Mouse (Mus musculus) MEL (cell line): ENCODE data around the gene Steap4. TPM values are rescaled to one million over a fixed set of nuclear protein-coding genes. Genes with fewer than 3 reads are reported as not detected.

Experiments
- DNase-seq: peaks from one replicate; pipeline ENCODE4 v3.0.0; 2011; ENCODE audit warnings: low read depth, low spot score
- H3K27ac ChIP-seq: 2 replicates; pipeline ENCODE4 v1.5.1; 2012; ENCODE audit warnings: low read depth, mild to moderate bottlenecking, control low read depth, low read length, moderate library complexity; ENCODE audit not compliant: control insufficient read depth
- H3K27me3 ChIP-seq, 2 experiments: fragments of 150-350 bp in 1 of 2; sonication (generic) in 1 of 2; 2 replicates each; pipeline ENCODE4 v1.6.1; 2012; ENCODE audit warnings: low read length in 2 of 2, mild to moderate bottlenecking in 2 of 2, improper control_type of control experiment in 1 of 2, moderate library complexity in 1 of 2; ENCODE audit not compliant: insufficient read depth in 2 of 2, control insufficient read depth in 1 of 2
- H3K36me3 ChIP-seq, 2 experiments: 2 replicates each; pipeline ENCODE4 v1.6.1; 2012 to 2014; ENCODE audit warnings: low read length in 2 of 2, improper control_type of control experiment in 1 of 2, inconsistent platforms in 1 of 2, mild to moderate bottlenecking in 1 of 2; ENCODE audit not compliant: insufficient read depth in 2 of 2, control insufficient read depth in 1 of 2
- H3K4me1 ChIP-seq, 2 experiments: fragments of 150-350 bp in 1 of 2; sonication (generic) in 1 of 2; 2 replicates each; pipeline ENCODE4 v1.6.1; 2012; ENCODE audit warnings: low read length in 2 of 2, improper control_type of control experiment in 1 of 2, mild to moderate bottlenecking in 1 of 2; ENCODE audit not compliant: insufficient read depth in 2 of 2, control insufficient read depth in 1 of 2
- H3K4me3 ChIP-seq, 2 experiments: fragments of 150-350 bp in 1 of 2; sonication (generic) in 1 of 2; 2 replicates each; pipeline ENCODE4 v1.5.1; 2012; ENCODE audit warnings: low read depth in 2 of 2, low read length in 2 of 2, mild to moderate bottlenecking in 2 of 2, moderate library complexity in 2 of 2, control low read depth in 1 of 2, improper control_type of control experiment in 1 of 2; ENCODE audit not compliant: control insufficient read depth in 1 of 2, insufficient read depth in 1 of 2
- H3K79me2 ChIP-seq: 2 replicates; pipeline ENCODE4 v1.6.1; 2012; ENCODE audit warnings: mild to moderate bottlenecking, low read length, moderate library complexity; ENCODE audit not compliant: control insufficient read depth, poor library complexity, insufficient read depth
- H3K9ac ChIP-seq: 2 replicates; pipeline ENCODE4 v1.6.1; 2012; ENCODE audit warnings: low read depth, mild to moderate bottlenecking, control low read depth, low read length, moderate library complexity; ENCODE audit not compliant: control insufficient read depth, poor library complexity, severe bottlenecking
- H3K9me3 ChIP-seq: fragments of 150-350 bp; sonication (generic); replicated peaks from 2 replicates; pipeline ENCODE4 v1.6.1; 2012; ENCODE audit warnings: mild to moderate bottlenecking, low read length, improper control_type of control experiment, moderate library complexity; ENCODE audit not compliant: insufficient read depth
- BHLHE40 ChIP-seq: IDR thresholded peaks from 2 replicates; pipeline ENCODE4 v1.6.1; 2012; ENCODE audit warnings: low read depth, mild to moderate bottlenecking, inconsistent platforms, low read length, improper control_type of control experiment, borderline replicate concordance
- CHD1 ChIP-seq: IDR thresholded peaks from 2 replicates; pipeline ENCODE4 v1.6.1; 2012; ENCODE audit warnings: low read depth, mild to moderate bottlenecking, inconsistent platforms, low read length, improper control_type of control experiment
- CTCF ChIP-seq, 3 experiments: IDR thresholded peaks in 2 of 3; conservative IDR thresholded peaks in 1 of 3; 2 replicates each; pipeline ENCODE4 v1.5.1; 2011 to 2012; ENCODE audit warnings: low read length in 3 of 3, low read depth in 2 of 3, mild to moderate bottlenecking in 2 of 3, improper control_type of control experiment in 1 of 3, inconsistent platforms in 1 of 3, mixed read lengths in 1 of 3, moderate library complexity in 1 of 3; ENCODE audit not compliant: control insufficient read depth in 1 of 3, insufficient read depth in 1 of 3, poor library complexity in 1 of 3, severe bottlenecking in 1 of 3
- E2F4 ChIP-seq: IDR thresholded peaks from 2 replicates; pipeline ENCODE4 v1.6.1; 2011; ENCODE audit warnings: low read depth, low read length, improper control_type of control experiment, borderline replicate concordance
- EP300 ChIP-seq, 2 experiments: IDR thresholded peaks; 2 replicates each; pipeline ENCODE4 v1.6.1; 2011; ENCODE audit warnings: improper control_type of control experiment in 2 of 2, low read length in 2 of 2, low read depth in 1 of 2, mild to moderate bottlenecking in 1 of 2
- HCFC1 ChIP-seq: IDR thresholded peaks from 2 replicates; pipeline ENCODE4 v1.6.1; 2012; ENCODE audit warnings: low read depth, mild to moderate bottlenecking, inconsistent platforms, low read length, improper control_type of control experiment, moderate library complexity
- MAFK ChIP-seq: IDR thresholded peaks from 2 replicates; pipeline ENCODE4 v1.6.1; 2011; ENCODE audit warnings: low read depth, mild to moderate bottlenecking, low read length, improper control_type of control experiment, borderline replicate concordance
- MAX ChIP-seq: IDR thresholded peaks from 2 replicates; pipeline ENCODE4 v1.6.1; 2011; ENCODE audit warnings: low read length, improper control_type of control experiment
- MEF2A ChIP-seq: IDR thresholded peaks from 2 replicates; pipeline ENCODE4 v1.6.1; 2014; ENCODE audit warnings: low read depth, mild to moderate bottlenecking, inconsistent platforms, low read length, improper control_type of control experiment; ENCODE audit not compliant: poor library complexity, insufficient replicate concordance, severe bottlenecking; ENCODE audit errors: extremely low read depth
- MYB ChIP-seq: IDR thresholded peaks from 2 replicates; pipeline ENCODE4 v1.6.1; 2011; ENCODE audit warnings: mild to moderate bottlenecking, low read depth, low read length, improper control_type of control experiment
- MYC ChIP-seq: IDR thresholded peaks from 2 replicates; pipeline ENCODE4 v1.6.1; 2011; ENCODE audit warnings: low read depth, mild to moderate bottlenecking, low read length, improper control_type of control experiment, moderate library complexity
- POLR2AphosphoS5 ChIP-seq: IDR thresholded peaks from 2 replicates; pipeline ENCODE4 v1.6.1; 2012; ENCODE audit warnings: low read depth, borderline replicate concordance, mild to moderate bottlenecking, inconsistent platforms, low read length, moderate library complexity, mixed read lengths
- RAD21 ChIP-seq: IDR thresholded peaks from 2 replicates; pipeline ENCODE4 v1.6.1; 2011; ENCODE audit warnings: mild to moderate bottlenecking, low read depth, low read length, improper control_type of control experiment
- TAL1 ChIP-seq: IDR thresholded peaks from 2 replicates; pipeline ENCODE4 v1.6.1; 2012; ENCODE audit warnings: mild to moderate bottlenecking, inconsistent platforms, low read length, moderate library complexity, mixed read lengths
- TCF12 ChIP-seq: IDR thresholded peaks from 2 replicates; pipeline ENCODE4 v1.6.1; 2014; ENCODE audit warnings: low read depth, mild to moderate bottlenecking, inconsistent platforms, low read length, improper control_type of control experiment, moderate library complexity
- USF1 ChIP-seq: IDR thresholded peaks from 2 replicates; pipeline ENCODE4 v1.6.1; 2014; ENCODE audit warnings: low read depth, mild to moderate bottlenecking, inconsistent platforms, low read length, improper control_type of control experiment, moderate library complexity
- USF2 ChIP-seq, 2 experiments: IDR thresholded peaks; 2 replicates each; pipeline ENCODE4 v1.6.1; 2011 to 2012; ENCODE audit warnings: improper control_type of control experiment in 2 of 2, low read length in 2 of 2, borderline replicate concordance in 1 of 2, inconsistent platforms in 1 of 2, low read depth in 1 of 2, mild to moderate bottlenecking in 1 of 2; ENCODE audit not compliant: insufficient read depth in 1 of 2
- ZMIZ1 ChIP-seq: IDR thresholded peaks from 2 replicates; pipeline ENCODE4 v1.6.1; 2012; ENCODE audit warnings: low read depth, mild to moderate bottlenecking, inconsistent platforms, low read length, improper control_type of control experiment, moderate library complexity
- polyA plus RNA-seq, 2 experiments: library from polyadenylated mRNA; stranded (reverse) in 1 of 2; unstranded in 1 of 2; fragments of >175 nt in 1 of 2; fragments of >200 nt in 1 of 2; gene quantifications; 2 replicates each; pipeline versions ENCODE4 v1.2.1 to v1.2.4; 2012; ENCODE audit warnings: low replicate concordance in 2 of 2, low read depth in 1 of 2; ENCODE audit not compliant: insufficient read length in 2 of 2, insufficient read depth in 1 of 2, missing spikeins in 1 of 2
- total RNA-seq: library from RNA; depleted of rRNA; stranded (reverse); fragments of 300-350 nt; gene quantifications from 2 replicates; pipeline ENCODE4 v1.2.3, GENCODE M21; 2012

Steap4 gene
- total and polyA plus RNA-seq, 3 experiments = not detected

GRCm38 (mm10) chr5:7980586-7980985 is 20.3 kb downstream of the Steap4 start:
- TF ChIP-seq USF1 (peak; percentile 79), MAFK (no peak), E2F4 (no peak), MEF2A (no peak), USF2 (IDR thresholded peaks at IDR 0.05; ENCODE audit: borderline replicate concordance in 1 of 2, insufficient read depth in 1 of 2, low read depth in 1 of 2, low read length in 2 of 2) (0 out of 4 replicates have a peak, but pooled peaks of 1 of the 2 experiments have one; percentile 18), CHD1 (no peak)
- TF ChIP-seq, all 39 proteins: peak for 2
- Histone ChIP-seq H3K4me1 (no peaks in the 10 kb centered on the region), H3K79me2 (no peaks in the 10 kb centered on the region), H3K9me3 (no peaks in the 10 kb centered on the region), H3K27me3 (no peaks in the 10 kb centered on the region), H3K4me3 (no peak overlapping the region), H3K36me3 (no peaks in the 10 kb centered on the region), H3K27ac (no peak overlapping the region), H3K9ac (no peak overlapping the region)
- DNase-seq = peak; percentile 25

DNA sequence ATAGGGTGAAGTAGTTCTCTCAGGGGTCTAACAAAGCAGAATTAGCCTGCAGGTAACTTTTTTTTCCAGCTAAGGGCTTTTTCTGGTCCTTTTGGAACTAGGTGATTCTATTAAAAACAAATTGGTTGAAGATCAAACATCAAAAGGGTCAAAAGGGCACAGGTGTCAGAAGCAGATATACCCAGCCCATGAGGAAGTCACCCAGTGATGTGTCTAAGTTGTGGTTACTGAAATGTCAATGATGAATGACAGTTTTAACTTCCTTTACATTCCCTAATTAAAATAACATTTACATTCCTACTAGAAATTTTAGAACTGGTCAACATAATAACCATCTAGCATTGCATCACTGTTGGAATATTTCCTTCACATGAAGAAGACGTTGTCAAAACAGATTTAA is 27.7 kb downstream of the Steap4 start:
- TF ChIP-seq TAL1 (no peak), EP300 (IDR thresholded peaks at IDR 0.05; ENCODE audit: low read depth in 1 of 2, low read length in 2 of 2) (0 out of 4 replicates have a peak, but pooled peaks of 1 of the 2 experiments have one; percentile 7)
- Histone ChIP-seq H3K4me1 (peaks cover 0 to 4% of the 10 kb centered on the region in 2 experiments; a peak in 1 of 4 replicates), H3K9ac (no peak overlapping the region), H3K36me3 (no peaks in the 10 kb centered on the region), H3K27ac (no peak overlapping the region), H3K9me3 (no peaks in the 10 kb centered on the region), H3K27me3 (no peaks in the 10 kb centered on the region), H3K4me3 (no peak overlapping the region), H3K79me2 (no peaks in the 10 kb centered on the region)
- DNase-seq = peak; percentile 7

GRCm38 (mm10) chr5:7988415-7988814 is 28.2 kb downstream of the Steap4 start:
- TF ChIP-seq HCFC1 = no peak
- TF ChIP-seq MYB = no peak
- TF ChIP-seq RAD21 = no peak
- no peak for TF ChIP-seq EP300 (IDR thresholded peaks at IDR 0.05; ENCODE audit: low read depth in 1 of 2, low read length in 2 of 2)
- no peak for TF ChIP-seq TCF12
- TF ChIP-seq POLR2AphosphoS5 = no peak
- TF ChIP-seq TAL1 = no peak
- TF ChIP-seq MEF2A = no peak
- no peak for TF ChIP-seq CTCF (IDR thresholded peaks at IDR 0.05 in 2 of 3, conservative IDR thresholded peaks at IDR 0.05 in 1 of 3; ENCODE audit: control insufficient read depth in 1 of 3, insufficient read depth in 1 of 3, low read depth in 2 of 3, low read length in 3 of 3, poor library complexity in 1 of 3, severe bottlenecking in 1 of 3)
- no peak for TF ChIP-seq MYC
- TF ChIP-seq MAX = no peak
- TF ChIP-seq BHLHE40 = no peak
- TF ChIP-seq ZMIZ1 = no peak
- Histone ChIP-seq H3K36me3 (no peaks in the 10 kb centered on the region), H3K4me1 (peaks cover 0 to 4% of the 10 kb centered on the region in 2 experiments; a peak in 1 of 4 replicates), H3K27ac (no peak overlapping the region), H3K4me3 (no peak overlapping the region), H3K9ac (no peak overlapping the region), H3K9me3 (no peaks in the 10 kb centered on the region), H3K27me3 (no peaks in the 10 kb centered on the region), H3K79me2 (no peaks in the 10 kb centered on the region)
- DNase-seq = no peak
